Mouse (Mus musculus) liver, embryonic 14.5 days (tissue): Measurements from ENCODE around the gene Spata7.

Experiments used
- CTCF ChIP-seq: IDR thresholded peaks from 2 replicates; pipeline ENCODE4 v1.5.1; 2016; ENCODE audit warnings: antibody characterized with exemption, low read depth, control low read depth
- EP300 ChIP-seq: IDR thresholded peaks from 2 replicates; pipeline ENCODE4 v1.6.1; 2016; ENCODE audit warnings: antibody characterized with exemption, low read depth

GRCm38 (mm10) chr12:98606595-98607290, 21.2 kb upstream of the Spata7 start:
- TF ChIP-seq CTCF (no peak), EP300 (no peak)
